Mouse (Mus musculus): ENCODE data around the gene Ilkap. TPM values are rescaled to one million over a fixed set of nuclear protein-coding genes. Genes with fewer than 3 reads are reported as not detected.
A peak's percentile ranks its signal among the peaks of the same experiment; 100 is the strongest.

Ilkap gene
- 140 and 145 TPM in 2 replicates for polyA plus RNA-seq (2015; fragmentation: Nextera tagmentation; extraction: Ambion mirVana)

- Histone ChIP-seq H3K36me3 (ENCODE audit: control insufficient read depth, insufficient read depth, low read length) (peaks cover 2% of the 10 kb centered on the region; the same call in 1 of the 2 replicates), H3K27me3 (replicated peaks; ENCODE audit: control insufficient read depth, insufficient read depth, low read length) (no peaks in the 10 kb centered on the region), H3K4me1 (ENCODE audit: control insufficient read depth, insufficient read depth, low read depth, low read length) (peaks cover 22% of the 10 kb centered on the region), H3K9ac (ENCODE audit: low read depth, low read length) (peak within 1 kb of the TSS; percentile 95), H3K4me3 (ENCODE audit: low read length) (peak within 1 kb of the TSS; percentile 67), H3K9me3 (ENCODE audit: control insufficient read depth, low read length) (no peaks in the 10 kb centered on the region), H3K4me2 (ENCODE audit: low read length) (peak within 1 kb of the TSS; percentile 69), H3K27ac (ENCODE audit: low read depth, low read length) (peak within 1 kb of the TSS; percentile 90)
- under 1% methylated on average over 84 of the region's 91 CpGs for WGBS
- ATAC-seq, result peak; percentile 95
These were observed at the start of gene Ilkap for GRCm38 (mm10) chr1:91398260-91399062. Ilkap (minus strand) TSS chr1:91398815.

- no peak overlapping the region for H3K4me3 ChIP-seq (ENCODE audit: low read length)
- H3K4me2 ChIP-seq (ENCODE audit: low read length), result no peak overlapping the region
- H3K27ac ChIP-seq (ENCODE audit: low read depth, low read length), result no peak overlapping the region
- H3K9ac ChIP-seq (ENCODE audit: low read depth, low read length), result no peak overlapping the region
- no peaks in the 10 kb centered on the region for H3K4me1 ChIP-seq (ENCODE audit: control insufficient read depth, insufficient read depth, low read depth, low read length)
- H3K9me3 ChIP-seq (ENCODE audit: control insufficient read depth, low read length), result no peaks in the 10 kb centered on the region
- 85% methylated on average over 4 of the region's 4 CpGs for WGBS
- no peak for ATAC-seq
- no peaks in the 10 kb centered on the region for H3K27me3 ChIP-seq (replicated peaks; ENCODE audit: control insufficient read depth, insufficient read depth, low read length)
- peaks cover 25% of the 10 kb centered on the region for H3K36me3 ChIP-seq (ENCODE audit: control insufficient read depth, insufficient read depth, low read length)
These were observed 47.9 kb upstream of the Ilkap start for GRCm38 (mm10) chr1:91446511-91446910.

GRCm38 (mm10) chr1:91446060-91446459 is 47.4 kb upstream of the Ilkap start:
- WGBS, result 77% methylated on average over 8 of the region's 8 CpGs
- Histone ChIP-seq H3K9me3 (ENCODE audit: control insufficient read depth, low read length) (no peaks in the 10 kb centered on the region), H3K4me3 (ENCODE audit: low read length) (no peak overlapping the region), H3K36me3 (ENCODE audit: control insufficient read depth, insufficient read depth, low read length) (peaks cover 25% of the 10 kb centered on the region), H3K4me1 (ENCODE audit: control insufficient read depth, insufficient read depth, low read depth, low read length) (no peaks in the 10 kb centered on the region), H3K9ac (ENCODE audit: low read depth, low read length) (no peak overlapping the region), H3K4me2 (ENCODE audit: low read length) (no peak overlapping the region), H3K27me3 (replicated peaks; ENCODE audit: control insufficient read depth, insufficient read depth, low read length) (no peaks in the 10 kb centered on the region), H3K27ac (ENCODE audit: low read depth, low read length) (no peak overlapping the region)
- no peak for ATAC-seq

GRCm38 (mm10) chr1:91444841-91445830 is 46.5 kb upstream of the Ilkap start:
- H3K36me3 ChIP-seq (ENCODE audit: control insufficient read depth, insufficient read depth, low read length), result peaks cover 27% of the 10 kb centered on the region
- 93% methylated on average over 17 of the region's 17 CpGs for WGBS
- ATAC-seq, result no peak

GRCm38 (mm10) chr1:91442350-91442990 is 43.9 kb upstream of the Ilkap start:
- 76% methylated on average over 6 of the region's 7 CpGs for WGBS
- no peak overlapping the region for H3K4me2 ChIP-seq (ENCODE audit: low read length)

More at GRCm38 (mm10) chr1:91444841-91445830, 46.5 kb upstream of the Ilkap start:
- Histone ChIP-seq H3K9ac (ENCODE audit: low read depth, low read length) (no peak overlapping the region), H3K4me1 (ENCODE audit: control insufficient read depth, insufficient read depth, low read depth, low read length) (no peaks in the 10 kb centered on the region), H3K9me3 (ENCODE audit: control insufficient read depth, low read length) (no peaks in the 10 kb centered on the region), H3K27me3 (replicated peaks; ENCODE audit: control insufficient read depth, insufficient read depth, low read length) (no peaks in the 10 kb centered on the region), H3K4me2 (ENCODE audit: low read length) (no peak overlapping the region), H3K4me3 (ENCODE audit: low read length) (no peak overlapping the region), H3K27ac (ENCODE audit: low read depth, low read length) (no peak overlapping the region)

GRCm38 (mm10) chr1:91441855-91442254 is 43.2 kb upstream of the Ilkap start:
- 85% methylated on average over 3 of the region's 3 CpGs for WGBS
- H3K4me3 ChIP-seq (ENCODE audit: low read length), result no peak overlapping the region
- H3K27me3 ChIP-seq (replicated peaks; ENCODE audit: control insufficient read depth, insufficient read depth, low read length), result no peaks in the 10 kb centered on the region
- no peaks in the 10 kb centered on the region; the same call in none of the 2 replicates for H3K4me1 ChIP-seq (ENCODE audit: control insufficient read depth, insufficient read depth, low read depth, low read length)
- H3K4me2 ChIP-seq (ENCODE audit: low read length), result no peak overlapping the region
- no peak overlapping the region for H3K27ac ChIP-seq (ENCODE audit: low read depth, low read length)
- H3K9me3 ChIP-seq (ENCODE audit: control insufficient read depth, low read length), result no peaks in the 10 kb centered on the region
- ATAC-seq, result no peak
- H3K36me3 ChIP-seq (ENCODE audit: control insufficient read depth, insufficient read depth, low read length), result peaks cover 20% of the 10 kb centered on the region
- H3K9ac ChIP-seq (ENCODE audit: low read depth, low read length), result no peak overlapping the region

More at GRCm38 (mm10) chr1:91442350-91442990, 43.9 kb upstream of the Ilkap start:
- no peaks in the 10 kb centered on the region for H3K4me1 ChIP-seq (ENCODE audit: control insufficient read depth, insufficient read depth, low read depth, low read length)
- ATAC-seq, result no peak
- H3K27ac ChIP-seq (ENCODE audit: low read depth, low read length), result no peak overlapping the region
- no peak overlapping the region for H3K4me3 ChIP-seq (ENCODE audit: low read length)
- H3K27me3 ChIP-seq (replicated peaks; ENCODE audit: control insufficient read depth, insufficient read depth, low read length), result no peaks in the 10 kb centered on the region
- no peaks in the 10 kb centered on the region for H3K9me3 ChIP-seq (ENCODE audit: control insufficient read depth, low read length)
- H3K9ac ChIP-seq (ENCODE audit: low read depth, low read length), result no peak overlapping the region
- H3K36me3 ChIP-seq (ENCODE audit: control insufficient read depth, insufficient read depth, low read length), result peaks cover 21% of the 10 kb centered on the region

GRCm38 (mm10) chr1:91439776-91440175 is 41.2 kb upstream of the Ilkap start:
- 89% methylated on average over 8 of the region's 8 CpGs for WGBS
- no peak for ATAC-seq
- Histone ChIP-seq H3K4me2 (ENCODE audit: low read length) (no peak overlapping the region), H3K4me1 (ENCODE audit: control insufficient read depth, insufficient read depth, low read depth, low read length) (peaks cover 9% of the 10 kb centered on the region), H3K27ac (ENCODE audit: low read depth, low read length) (no peak overlapping the region), H3K27me3 (replicated peaks; ENCODE audit: control insufficient read depth, insufficient read depth, low read length) (no peaks in the 10 kb centered on the region), H3K36me3 (ENCODE audit: control insufficient read depth, insufficient read depth, low read length) (peaks cover 20% of the 10 kb centered on the region), H3K9me3 (ENCODE audit: control insufficient read depth, low read length) (no peaks in the 10 kb centered on the region), H3K9ac (ENCODE audit: low read depth, low read length) (no peak overlapping the region), H3K4me3 (ENCODE audit: low read length) (no peak overlapping the region)

GRCm38 (mm10) chr1:91437573-91437972 is 39.0 kb upstream of the Ilkap start:
- ATAC-seq, result no peak
- Histone ChIP-seq H3K36me3 (ENCODE audit: control insufficient read depth, insufficient read depth, low read length) (peaks cover 15% of the 10 kb centered on the region), H3K9ac (ENCODE audit: low read depth, low read length) (no peak overlapping the region), H3K4me3 (ENCODE audit: low read length) (no peak overlapping the region), H3K4me2 (ENCODE audit: low read length) (no peak overlapping the region), H3K27me3 (replicated peaks; ENCODE audit: control insufficient read depth, insufficient read depth, low read length) (no peaks in the 10 kb centered on the region), H3K27ac (ENCODE audit: low read depth, low read length) (no peak overlapping the region), H3K9me3 (ENCODE audit: control insufficient read depth, low read length) (no peaks in the 10 kb centered on the region), H3K4me1 (ENCODE audit: control insufficient read depth, insufficient read depth, low read depth, low read length) (peaks cover 9% of the 10 kb centered on the region)
- 86% methylated on average over 7 of the region's 7 CpGs for WGBS
